In the genomic region with DNA sequence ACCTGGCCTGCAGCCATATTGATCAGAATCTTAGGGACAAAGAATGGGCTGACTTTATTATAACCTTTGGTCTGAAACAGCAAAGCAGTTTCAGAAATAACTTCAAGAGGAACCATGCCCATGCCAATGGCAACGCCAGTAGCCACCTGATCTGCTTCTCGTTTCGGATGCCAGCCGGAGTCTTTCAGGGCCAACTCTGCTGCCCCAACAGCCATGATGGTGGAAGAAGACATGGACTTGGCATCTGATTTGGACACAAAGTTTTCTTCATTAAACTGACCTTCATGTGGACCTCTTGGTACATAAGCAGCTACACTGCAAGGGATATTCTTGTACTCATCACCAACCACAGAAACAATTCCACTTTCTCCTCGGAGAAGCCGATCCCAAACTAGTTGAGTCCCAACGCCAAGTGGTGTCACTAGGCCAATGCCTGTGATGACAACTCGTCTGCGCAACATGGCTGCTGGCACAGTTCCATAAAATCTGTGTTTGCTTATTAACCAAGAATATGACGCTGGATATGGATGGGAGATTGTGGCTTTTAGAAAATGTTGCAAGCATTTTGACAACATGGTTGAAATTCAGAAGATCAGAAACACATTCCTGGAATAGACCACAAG, we compare ENCODE assay signal across 1 mouse cellular context.
TF ChIP-seq lines count a peak whose summit lies in the region.

No protein-coding gene starts in this region.

TF ChIP-seq in MEL, 35 proteins besides CTCF, POLR2A, EP300 and RAD21 (continued from another document):
- TF ChIP-seq NRF1 (IDR thresholded peaks at IDR 0.05; ENCODE audit: insufficient read depth, low read depth, low read length, poor library complexity, severe bottlenecking) = no peak
- no peak for TF ChIP-seq ZKSCAN1 (IDR thresholded peaks at IDR 0.05; ENCODE audit: low read depth, low read length)
- no peak for TF ChIP-seq MAX (IDR thresholded peaks at IDR 0.05; ENCODE audit: low read length)
- no peak for TF ChIP-seq MYB (IDR thresholded peaks at IDR 0.05; ENCODE audit: low read depth, low read length)
- TF ChIP-seq UBTF (IDR thresholded peaks at IDR 0.05; ENCODE audit: borderline replicate concordance, insufficient read depth, low read depth, low read length) = no peak
- no peak for TF ChIP-seq TBP (IDR thresholded peaks at IDR 0.05; ENCODE audit: low read depth, low read length)
- no peak for TF ChIP-seq ELF1 (IDR thresholded peaks at IDR 0.05; ENCODE audit: low read depth, low read length)
- TF ChIP-seq ETS1 (IDR thresholded peaks at IDR 0.05; ENCODE audit: low read depth, low read length) = no peak
- no peak for TF ChIP-seq CHD1 (IDR thresholded peaks at IDR 0.05; ENCODE audit: low read depth, low read length)
- no peak for TF ChIP-seq MAZ (IDR thresholded peaks at IDR 0.05; ENCODE audit: low read depth, low read length)
- TF ChIP-seq ZNF384 (IDR thresholded peaks at IDR 0.05; ENCODE audit: low read depth, low read length) = no peak
